Mouse (Mus musculus) regulatory T cell (primary cell): Measurements from ENCODE around the gene Cep170b.

Source experiments
- in situ Hi-C: fragments of 300-600 bp; cut with MboI, MseI; formaldehyde crosslinking; loops from one replicate; pipeline ENCODE4 v1.15.1; 2025; ENCODE audit warnings: high pct_unique_total_duplicates

Cep170b gene

DNA sequence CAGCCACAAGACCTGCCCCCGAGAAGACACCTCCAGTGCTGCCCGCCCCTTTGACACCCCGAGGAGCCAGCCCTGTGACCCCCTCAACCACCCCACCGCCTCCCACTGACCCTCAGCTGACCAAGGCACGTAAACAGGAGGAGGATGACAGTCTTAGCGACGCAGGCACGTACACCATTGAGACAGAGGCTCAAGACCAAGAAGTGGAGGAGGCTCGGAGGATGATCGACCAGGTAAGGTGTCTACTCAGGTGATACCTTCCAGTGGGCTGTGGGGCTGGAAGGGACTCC is 16.3 kb downstream of the Cep170b start:
- in situ Hi-C loops = no loop called here

DNA sequence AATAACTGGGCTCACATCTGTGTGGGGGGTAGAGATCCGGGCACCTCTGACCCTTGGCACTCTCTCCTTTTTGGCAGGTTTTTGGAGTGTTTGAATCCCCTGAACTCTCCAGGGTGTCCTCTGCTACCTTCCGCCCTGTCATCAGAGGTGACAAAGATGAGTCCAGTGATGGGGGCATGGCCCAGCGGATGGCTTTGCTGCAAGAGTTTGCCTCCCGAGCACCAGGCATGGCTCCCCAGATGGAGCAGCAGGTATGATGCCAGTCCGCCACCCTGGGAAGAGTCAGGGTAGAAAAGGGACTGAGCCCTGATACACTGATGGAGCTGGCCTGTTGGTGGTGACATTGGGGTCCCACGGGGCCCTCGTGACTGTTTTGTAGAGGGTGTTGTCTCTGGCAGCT is 16.8 kb downstream of the Cep170b start:
- in situ Hi-C loops = no loop called here

DNA sequence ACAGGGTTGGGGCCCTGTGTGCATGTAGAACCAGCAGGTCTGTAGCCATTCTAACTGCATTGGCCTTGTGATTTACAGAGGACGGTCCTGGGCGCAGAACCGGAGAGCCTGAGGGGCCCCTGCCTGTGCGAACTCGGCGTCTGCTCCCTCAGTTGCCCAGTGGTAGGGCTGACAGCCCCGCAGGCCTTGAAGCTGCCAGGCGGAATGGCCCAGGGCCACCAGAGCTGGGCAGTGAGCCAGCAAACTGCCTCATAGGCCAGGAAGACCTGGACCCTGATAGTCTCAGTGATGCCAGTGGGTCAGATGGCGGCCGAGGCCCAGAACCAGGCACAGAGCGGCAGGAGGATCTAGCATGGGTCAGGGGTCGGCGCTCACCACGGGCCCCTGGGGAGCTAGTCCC is 17.5 kb downstream of the Cep170b start:
- in situ Hi-C loops = no loop called here

DNA sequence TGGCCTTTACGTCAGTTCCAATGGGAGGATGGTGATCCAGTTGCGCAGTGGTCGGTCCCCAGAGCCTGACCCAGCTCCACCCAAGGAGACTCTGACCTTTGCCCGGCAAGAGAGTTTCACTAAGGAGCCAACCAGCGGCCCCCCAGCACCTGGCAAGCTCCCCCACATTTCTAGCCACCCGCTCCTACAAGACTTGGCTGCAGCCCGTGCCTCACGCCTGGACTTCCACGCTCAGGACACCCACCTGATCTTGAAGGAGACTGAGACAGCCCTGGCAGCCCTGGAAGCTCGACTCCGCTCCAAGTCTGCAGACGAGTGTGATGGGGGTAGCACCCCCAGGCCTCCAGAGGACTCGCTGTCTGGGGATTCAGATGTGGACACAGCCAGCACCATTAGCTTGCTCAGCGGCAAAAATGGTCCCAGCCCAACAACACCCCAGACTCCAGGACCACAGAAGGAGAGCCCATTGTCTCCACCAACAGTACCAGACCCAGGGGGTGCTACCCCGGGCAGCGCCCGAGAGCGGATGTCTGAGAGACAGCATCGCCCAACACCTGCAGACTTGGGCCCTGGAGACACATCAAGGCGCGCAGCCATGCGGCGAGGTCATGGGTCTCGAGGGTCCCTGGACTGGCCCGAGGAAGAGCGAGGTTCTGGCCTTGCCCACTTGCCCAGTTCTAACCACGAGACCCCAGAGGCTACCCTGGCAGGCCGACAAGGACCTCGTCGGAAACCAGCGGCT is 18.2 kb downstream of the Cep170b start:
- in situ Hi-C loops = no loop called here

DNA sequence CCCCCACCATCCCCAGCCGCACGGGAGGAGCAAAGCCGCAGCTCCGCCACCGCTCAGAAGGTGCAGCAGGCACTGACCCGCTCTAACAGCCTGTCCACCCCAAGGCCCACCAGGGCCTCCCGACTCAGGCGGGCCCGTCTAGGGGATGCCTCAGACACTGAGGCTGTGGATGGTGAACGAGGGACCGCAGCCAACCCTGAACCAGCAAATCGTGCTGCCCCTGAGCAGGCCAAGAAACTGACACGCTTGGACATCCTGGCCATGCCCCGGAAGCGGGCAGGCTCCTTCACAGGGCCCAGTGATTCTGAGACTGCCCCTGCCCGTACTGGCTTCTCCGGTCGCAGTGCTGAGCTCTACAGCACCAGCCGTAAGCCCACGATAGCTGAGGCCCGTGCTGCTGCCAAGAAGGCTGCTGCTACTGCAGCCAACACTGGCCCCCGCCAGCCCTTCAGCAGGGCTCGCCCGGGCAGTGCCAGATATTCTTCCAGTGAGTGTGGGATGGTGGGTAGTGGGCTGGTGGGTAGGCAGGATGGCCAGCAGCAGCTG is 18.8 kb downstream of the Cep170b start:
- in situ Hi-C loops = no loop called here

DNA sequence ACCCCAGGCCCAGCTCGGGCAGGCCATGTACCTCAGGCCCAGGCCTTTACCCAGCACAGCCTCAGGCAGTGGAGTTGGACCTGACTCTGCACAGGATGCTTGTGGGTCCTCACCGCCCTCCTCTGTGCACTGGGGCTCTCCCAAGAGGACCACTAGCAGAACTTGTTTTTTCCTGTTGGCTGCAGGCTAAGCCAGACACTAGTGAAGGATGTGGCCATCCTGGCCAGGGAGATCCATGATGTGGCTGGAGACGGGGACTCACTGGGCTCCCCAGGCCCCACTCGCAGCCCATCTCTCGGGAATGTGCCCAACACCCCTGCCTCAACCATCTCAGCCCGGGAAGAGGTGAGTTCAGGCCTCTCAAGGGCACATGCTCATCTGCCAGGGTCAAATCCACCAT is 22.5 kb downstream of the Cep170b start:
- in situ Hi-C loops = loop anchor here (5.0 kb wide), 1 partner anchor 65 kb away; the partner anchor contains the start of gene Clba1

DNA sequence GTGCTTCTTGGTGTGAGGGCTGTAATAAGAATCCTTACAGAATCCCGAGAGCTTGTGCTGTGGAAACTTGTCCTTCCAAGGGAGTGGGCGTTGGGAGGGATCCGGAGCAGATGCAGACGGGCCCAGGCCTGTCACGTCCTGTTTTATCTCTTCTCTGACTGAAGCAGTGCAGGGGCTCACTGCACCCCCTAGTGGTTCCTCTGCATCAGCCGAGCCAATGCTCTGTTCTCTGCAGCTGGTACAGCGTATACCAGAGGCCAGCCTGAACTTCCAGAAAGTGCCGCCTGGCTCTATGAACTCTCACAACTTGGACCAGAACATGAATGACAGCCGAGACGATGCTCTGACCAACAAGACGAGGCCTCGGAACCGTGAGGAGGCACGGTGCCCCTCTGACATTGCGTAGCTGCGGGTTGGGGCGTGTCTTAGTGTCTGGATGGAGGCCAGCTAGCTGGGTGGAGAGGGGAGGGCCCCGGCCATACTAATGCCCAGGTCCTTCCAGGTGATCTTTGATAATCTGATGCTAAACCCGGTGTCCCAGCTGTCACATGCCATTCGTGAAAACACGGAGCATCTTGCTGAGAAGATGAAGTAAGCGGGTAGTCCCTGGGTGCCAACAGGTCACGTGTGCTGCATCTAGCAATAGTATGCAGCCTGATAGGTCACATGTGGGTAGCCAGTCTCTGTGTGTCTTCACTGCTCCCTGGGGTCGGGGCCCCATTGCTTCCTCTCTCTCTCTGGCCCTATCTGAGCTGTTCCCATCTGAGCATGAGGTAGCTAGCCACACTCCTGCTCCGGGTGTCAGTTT is 23.1 kb downstream of the Cep170b start:
- in situ Hi-C loops = loop anchor here (5.0 kb wide), 1 partner anchor 64 kb away; the partner anchor contains the start of gene Clba1

DNA sequence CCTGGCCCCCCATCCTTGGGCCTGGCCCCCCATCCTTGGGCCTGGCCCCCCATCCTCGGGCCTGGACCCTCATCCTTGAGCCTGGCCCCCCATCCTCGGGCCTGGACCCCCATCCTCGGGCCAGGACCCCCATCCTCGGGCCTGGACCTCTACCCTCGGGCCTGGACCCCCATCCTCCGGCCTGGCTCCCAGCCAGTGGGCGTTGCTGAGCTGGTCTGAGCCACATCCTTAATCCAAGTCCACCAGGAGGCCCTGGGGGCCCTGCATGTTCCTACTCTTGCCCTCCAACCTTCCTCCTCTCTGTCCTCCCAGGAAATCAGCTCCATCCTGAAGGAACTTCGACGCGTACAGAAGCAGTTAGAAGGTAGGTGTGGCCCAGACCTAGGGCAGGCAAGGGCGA is 24.0 kb downstream of the Cep170b start:
- in situ Hi-C loops = loop anchor here (5.0 kb wide), 1 partner anchor 63 kb away; the partner anchor contains the start of gene Clba1

DNA sequence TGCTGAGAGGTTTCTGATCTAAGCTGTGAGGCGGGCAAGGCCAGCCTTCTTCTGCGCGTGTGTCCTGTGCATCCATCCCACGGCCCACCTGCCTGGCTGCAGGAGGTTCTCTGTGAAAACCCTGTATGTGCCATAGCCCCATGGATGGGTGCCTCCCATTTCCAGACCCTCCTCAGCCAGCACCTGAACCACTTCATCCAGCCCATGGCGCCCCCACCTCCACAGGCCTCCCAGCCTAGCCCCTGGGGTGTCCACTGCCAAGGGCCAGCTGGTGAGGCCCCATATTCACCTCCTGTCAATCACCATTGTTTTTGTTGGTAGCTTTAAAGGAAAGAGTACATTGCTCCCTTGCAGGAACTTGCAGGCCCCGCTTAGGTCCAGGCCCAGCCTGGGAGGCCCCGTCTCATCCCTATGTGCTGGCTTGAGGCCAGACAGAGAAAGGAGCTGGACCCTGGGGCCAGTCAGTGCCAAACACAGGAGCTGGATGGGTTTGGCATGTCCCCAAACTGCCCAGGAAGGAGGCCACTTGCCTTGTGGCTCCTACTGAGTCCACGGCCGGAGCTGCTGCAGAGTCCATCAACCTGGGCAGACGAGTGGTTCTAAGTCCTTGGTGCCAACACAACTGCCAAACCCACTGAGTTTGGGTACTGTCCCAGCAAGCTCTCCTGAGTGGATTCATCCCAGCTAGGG is 24.8 kb downstream of the Cep170b start:
- in situ Hi-C loops = loop anchor here (5.0 kb wide), 2 partner anchors 62 to 102 kb away; partner anchors contain the start of gene Clba1

DNA sequence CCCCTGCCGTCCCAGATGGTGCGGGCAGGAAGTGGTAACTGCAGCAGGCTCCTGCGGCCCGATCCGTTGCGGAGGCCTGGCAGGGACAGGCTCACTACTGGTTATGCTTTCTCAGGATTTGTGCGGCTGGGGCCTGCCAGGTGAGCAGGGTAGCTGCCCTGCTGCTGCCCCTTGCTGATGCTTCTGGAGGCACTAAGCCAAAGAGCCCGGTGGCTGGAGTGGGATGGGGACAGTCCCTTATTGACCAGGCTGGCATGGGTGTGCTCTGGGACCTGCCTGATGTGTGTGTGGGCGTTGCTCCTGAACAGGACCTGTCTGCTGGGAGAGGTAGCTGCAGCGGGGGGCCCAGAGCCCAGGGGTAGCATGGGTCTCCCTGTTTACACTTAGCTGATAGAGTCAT is 25.5 kb downstream of the Cep170b start:
- in situ Hi-C loops = loop anchor here (5.0 kb wide), 1 partner anchor 102 kb away; no protein-coding TSS in a partner anchor

DNA sequence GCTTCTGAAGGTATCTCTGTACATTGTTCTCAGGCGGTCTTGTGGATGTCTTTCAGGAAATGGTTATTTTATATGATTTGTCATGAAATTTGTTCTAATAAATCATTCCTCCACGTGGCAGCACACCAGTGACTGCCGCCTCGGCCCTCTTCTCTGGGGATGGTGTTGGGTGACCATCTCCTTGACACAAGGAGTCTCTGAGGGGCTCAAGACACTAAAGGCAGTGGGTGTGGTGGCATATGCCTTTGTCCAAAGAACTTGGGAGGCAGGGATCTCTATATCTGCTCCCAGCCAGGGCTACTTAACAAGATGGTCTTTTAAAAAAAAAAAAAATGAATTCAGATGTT is 26.2 kb downstream of the Cep170b start:
- in situ Hi-C loops = loop anchor here (5.0 kb wide), 1 partner anchor 101 kb away; no protein-coding TSS in a partner anchor

DNA sequence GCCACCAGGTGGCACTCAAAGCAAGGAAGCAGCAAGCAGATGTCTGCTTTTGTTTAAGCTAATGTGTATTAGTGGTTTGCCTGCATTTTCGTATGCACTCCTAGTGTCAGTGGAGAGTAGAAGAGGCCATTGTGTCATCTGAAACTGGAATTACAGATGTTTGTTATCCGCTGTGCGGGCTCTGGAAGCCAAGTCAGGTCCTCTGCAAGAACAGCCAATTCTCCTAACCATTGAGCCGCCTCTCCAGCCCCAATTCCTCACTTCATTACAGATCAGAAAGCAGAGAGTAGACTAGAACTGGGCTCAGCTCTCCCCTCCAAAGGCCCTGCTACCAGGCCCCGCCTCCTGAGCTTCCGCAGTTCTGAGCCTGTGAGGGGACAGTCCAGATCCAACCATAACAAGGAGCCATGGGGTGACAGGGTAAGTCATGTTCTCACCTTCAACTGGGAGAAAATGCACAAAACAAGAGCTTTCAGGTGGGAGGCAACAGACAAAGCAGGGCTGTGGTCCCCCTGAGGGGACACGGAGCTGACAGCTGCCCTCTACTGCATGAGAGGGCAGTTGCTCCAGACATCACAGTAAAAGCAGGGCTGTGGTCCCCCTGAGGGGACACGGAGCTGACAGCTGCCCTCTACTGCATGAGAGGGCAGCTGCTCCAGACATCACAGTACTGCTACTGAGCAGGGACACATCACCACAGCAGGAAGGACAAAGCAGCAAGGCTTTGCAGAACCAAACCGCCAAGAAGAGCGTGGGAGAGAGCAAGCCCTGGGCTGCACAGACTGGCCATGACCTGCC is 26.8 kb downstream of the Cep170b start:
- in situ Hi-C loops = loop anchor here (5.0 kb wide), 1 partner anchor 100 kb away; no protein-coding TSS in a partner anchor

DNA sequence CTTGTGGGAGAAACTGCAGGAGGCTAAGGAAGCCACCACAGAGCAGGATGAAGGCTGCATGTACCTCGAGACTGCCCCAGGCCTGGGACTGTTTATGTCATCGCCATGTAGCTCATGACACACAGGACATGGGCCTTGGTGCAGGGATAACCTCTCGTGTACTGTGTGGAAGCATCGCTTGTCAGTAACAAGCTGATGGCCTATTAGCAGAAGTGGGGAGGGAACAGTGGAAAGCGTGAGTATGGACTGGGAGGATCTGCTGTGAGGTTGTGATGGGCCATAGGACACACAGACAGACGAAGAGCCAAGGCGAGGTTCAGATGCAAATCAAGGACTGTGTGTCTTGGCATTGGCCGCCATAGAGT is 27.3 kb downstream of the Cep170b start:
- in situ Hi-C loops = loop anchor here (5.0 kb wide), 1 partner anchor 100 kb away; no protein-coding TSS in a partner anchor

DNA sequence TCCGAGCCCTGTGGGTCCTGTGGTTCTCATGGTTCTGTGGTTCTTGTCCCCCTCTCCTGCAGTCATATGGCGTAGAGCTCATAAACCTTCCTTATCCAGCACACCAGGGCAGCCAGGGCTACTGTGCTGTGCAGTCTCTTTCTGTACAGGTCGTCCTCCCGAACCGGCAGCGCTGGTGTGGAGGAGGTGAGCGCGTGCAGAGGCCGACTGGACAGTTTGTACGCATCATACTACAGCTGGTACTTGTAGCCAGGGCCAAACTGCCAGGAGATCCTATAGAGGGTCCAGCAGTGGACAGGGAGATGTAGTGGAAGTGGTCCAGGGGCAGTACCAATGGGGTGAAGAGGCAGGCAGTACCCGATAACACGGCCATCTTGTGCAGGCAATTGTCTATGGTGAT is 30.7 kb downstream of the Cep170b start:
- in situ Hi-C loops = no loop called here

DNA sequence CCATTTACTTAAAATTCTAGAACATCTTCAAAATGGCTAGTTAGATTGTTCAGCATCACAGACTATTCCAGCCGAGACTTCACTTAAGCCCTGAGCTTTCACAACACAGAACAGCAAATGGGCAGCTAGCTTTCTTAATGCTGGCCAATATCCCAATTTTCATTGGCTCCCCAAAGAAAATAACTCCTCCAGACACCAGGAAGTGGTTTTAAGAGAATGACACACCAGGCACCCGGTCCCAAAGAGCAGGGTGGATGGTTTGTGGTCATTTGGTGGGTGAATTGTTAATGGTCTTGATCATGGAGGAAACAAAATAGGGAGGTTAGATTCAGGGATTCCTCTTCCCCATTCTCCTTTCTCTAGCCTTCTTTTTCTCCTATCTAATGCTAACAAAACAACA is 32.1 kb downstream of the Cep170b start:
- in situ Hi-C loops = no loop called here

DNA sequence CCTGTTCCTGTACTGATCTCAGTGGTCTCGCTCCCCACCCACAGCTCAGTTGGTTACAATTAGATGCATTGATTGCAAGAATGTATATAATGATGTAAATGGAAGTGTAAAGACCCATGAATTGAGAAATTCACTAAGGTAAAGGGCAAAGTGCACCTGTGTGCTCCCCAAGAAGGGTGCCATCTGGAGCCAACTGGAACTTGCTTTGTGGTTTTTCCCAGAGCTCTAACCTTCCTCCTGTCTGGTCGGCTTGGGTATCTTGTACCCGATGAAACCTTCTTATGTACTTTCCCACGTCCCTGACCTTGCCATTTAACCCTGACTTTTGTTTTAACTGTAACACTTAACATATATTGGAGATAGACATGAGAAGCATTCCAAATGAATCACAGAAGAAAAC is 35.6 kb downstream of the Cep170b start:
- in situ Hi-C loops = no loop called here

DNA sequence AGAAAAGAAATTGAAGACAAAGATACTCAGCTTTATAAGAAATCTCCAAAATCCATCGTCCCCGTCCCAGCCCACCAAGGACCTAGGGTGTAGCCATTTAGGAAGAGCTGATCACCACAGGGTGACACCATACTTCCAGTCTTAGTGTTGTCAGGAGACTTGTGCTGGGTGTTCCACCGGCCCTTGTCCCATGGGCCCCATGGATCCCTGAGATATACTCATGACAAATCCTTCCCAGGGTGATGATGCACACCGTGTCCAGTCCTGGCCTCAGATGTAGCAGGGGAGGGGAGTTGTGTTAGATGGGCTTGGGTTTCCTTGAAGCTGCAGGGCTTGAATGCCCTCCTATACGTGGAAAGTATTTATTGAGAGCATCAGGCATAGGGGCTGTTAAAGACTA is 37.6 kb downstream of the Cep170b start:
- in situ Hi-C loops = no loop called here

DNA sequence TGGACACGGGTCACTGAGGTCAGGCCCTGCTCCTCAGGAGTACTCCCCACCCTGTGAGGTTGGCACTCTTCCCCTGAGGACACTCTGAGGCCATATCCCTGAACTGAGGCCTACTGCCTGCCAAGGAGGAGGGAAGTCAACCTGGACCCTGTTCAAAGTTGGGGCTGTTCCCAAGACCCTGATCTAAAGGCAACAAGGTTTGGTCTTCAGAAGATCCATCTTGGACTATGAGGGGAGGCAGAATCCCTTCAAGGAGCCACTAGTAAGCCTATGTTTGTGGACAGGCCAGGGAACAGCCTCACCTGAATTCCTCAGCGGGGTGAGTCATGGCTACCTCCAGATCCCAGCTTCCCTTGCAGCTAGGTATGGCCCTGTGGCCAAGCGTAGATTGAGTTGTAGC is 39.2 kb downstream of the Cep170b start:
- in situ Hi-C loops = no loop called here

DNA sequence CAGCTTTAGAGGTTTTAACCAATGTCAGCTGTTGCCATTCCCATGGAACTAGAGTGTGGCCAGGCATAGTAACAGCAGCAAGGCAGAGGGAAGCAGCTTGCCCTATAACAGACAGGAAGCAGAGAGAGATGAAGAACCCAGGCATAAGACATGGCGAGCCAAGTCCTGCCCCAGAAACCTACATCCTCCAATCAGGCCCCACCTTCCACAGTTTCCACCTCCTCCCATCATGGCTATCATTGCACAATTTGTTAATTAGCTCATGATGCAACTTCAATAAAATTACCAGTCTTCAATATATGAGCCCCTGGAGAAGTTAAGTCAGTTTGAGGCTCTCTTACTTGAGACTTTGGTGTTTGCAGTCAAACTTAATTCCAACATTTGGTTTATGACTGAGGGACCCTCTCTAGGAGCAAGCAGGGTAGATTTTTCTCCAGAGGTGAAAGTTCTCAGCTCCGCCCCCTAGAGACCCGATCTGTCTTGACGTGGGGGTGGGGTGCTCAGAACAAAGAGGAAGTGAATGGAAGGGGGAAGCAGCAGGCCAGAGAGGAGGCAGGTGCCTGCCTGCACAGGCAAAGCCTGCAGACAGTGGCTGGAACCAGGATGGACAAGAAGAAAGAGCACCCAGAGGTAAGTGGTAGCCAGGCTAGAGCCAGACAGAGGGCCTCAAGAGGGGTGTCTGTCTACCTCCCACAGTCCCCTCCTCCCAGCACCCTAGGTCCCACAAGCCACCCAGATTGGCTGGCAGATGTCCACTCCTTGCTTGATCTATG is 40.1 kb downstream of the Cep170b start, which contains the start of gene Pld4:
Gene Pld4, plus strand, starts transcription at position 502 of the 773 bp plus-strand sequence.
- in situ Hi-C loops = no loop called here

DNA sequence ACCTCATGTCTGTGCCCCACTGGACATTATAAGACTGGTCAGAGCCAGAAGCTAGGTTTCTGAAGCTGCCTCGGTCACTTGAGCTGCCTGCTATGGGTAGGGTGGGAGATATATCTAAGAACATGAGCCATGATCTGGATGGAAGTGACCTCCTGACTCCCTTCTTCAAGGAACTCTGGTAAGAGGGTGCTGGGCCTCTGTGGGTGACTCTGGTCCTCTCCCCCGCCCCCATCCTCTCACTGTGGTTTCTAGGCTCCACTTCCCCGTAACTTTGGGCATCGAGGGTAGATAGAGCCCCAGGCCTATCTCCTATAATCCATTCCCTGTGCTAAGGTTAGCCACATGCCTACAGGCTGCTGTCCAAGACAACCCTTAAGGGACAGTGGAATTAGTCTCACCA is 41.2 kb downstream of the Cep170b start:
- in situ Hi-C loops = no loop called here
